Mouse (Mus musculus) c-Kit-positive CD71-negative TER-119-negative erythroid progenitor cells, embryonic 14.5 days (primary cell): Measurements from ENCODE around the gene Odaph.
"Not testable (repeated sequence)": the region's sequence is repeated elsewhere in the genome, so short reads cannot be mapped to it uniquely, and the experiment has no call there.

Experiments
- DNase-seq: peaks from one replicate; pipeline ENCODE4 v3.0.0-alpha.2; 2013; ENCODE audit warnings: low read depth

The Odaph gene

DNA sequence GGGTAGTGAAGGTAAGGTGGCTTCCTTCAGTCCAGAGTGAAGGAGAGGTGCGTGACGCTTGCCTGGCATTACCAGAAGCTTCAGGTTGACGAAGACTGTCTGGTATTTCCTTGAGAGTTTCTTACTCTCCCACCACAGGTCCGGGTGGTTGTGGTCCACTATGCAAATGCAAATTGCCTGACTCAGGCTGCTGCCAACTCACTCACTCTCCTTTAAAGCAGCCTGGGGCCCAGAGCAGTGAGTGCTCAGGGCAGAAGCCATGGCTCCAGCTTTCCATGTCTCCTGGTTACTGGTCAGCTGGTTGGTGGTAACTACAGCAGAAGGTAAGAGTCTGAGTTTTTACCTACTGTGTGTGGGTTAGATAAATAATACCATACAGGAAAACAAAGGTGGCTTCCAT, at the start of gene Odaph:
Odaph (plus strand) TSS at position 240 of the 400 bp plus-strand sequence.
- no peak for DNase-seq

DNA sequence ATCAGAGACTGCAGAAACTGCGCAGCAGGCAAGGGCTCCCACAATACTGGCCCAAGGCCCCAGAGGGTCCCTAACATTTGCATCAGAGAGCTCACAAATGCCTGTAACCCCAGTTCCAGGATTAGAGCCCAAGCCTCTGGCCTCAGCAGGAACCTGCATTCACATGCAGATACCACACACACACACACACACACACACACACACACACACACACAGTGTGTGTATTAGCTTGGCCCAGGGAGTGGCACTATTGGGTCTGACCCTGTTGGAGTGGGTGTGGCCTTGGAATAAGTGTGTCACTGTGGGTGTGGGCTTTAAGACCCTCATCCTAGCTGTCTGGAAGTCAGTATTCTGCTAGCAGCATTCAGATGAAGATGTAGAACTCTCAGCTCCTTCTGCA, 41.7 kb upstream of the Odaph start:
- DNase-seq, result not testable (repeated sequence)

DNA sequence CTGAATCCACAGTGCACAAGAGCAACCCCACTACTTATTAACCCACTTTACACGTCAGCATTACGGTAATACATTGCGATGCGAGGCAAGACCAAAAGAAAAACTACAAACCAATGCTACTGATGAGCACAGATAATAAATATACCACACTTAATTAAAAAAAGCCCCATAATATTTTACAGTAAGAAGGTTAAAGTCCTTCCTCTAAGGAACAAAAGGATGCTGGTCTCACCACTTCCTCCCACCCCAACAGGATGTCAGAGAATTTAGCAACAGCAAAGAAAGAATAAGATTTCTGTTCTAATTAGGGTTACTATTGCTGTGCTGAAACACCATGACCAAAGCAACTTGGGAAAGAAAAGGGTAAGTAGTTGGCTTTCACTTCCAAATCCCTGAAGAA, 40.3 kb upstream of the Odaph start:
- DNase-seq, result no peak

DNA sequence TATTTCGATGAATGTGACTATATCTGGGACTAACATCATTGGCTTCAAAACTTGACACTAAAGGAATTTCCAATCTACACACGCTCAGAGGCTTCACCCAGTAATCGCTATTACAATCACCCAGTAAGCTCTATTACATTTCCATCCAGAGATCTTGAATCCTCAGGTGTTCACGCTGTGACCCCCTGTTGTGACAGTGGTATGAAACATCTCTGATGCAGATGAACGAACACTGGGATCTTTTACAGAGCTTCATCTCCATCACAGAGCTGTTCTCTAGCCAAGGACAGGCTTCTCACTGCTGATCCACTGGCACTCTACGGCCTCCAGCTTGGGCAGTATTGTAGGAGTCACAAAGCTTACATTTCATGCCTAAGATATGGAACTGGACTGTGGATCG, 37.8 kb upstream of the Odaph start:
- no peak for DNase-seq

DNA sequence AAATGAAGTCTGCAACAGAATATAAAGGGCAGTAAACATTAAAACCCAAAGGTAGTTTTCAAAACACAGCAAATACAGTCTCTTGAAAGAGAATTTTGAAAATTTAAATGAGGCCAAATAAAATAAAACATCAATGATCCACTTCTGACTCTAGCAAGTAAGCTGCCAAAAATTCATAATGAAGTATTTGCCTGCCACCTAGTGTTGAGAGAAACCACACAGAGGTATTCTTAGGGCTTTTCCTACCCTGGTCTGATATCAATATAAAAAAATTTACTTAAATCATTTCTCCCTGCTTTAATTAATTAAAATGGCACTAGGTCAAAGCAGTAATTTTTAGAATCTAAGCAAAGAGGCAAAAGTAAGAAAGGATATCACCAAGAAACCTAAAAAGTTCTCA, 35.9 kb upstream of the Odaph start:
- DNase-seq, result no peak

DNA sequence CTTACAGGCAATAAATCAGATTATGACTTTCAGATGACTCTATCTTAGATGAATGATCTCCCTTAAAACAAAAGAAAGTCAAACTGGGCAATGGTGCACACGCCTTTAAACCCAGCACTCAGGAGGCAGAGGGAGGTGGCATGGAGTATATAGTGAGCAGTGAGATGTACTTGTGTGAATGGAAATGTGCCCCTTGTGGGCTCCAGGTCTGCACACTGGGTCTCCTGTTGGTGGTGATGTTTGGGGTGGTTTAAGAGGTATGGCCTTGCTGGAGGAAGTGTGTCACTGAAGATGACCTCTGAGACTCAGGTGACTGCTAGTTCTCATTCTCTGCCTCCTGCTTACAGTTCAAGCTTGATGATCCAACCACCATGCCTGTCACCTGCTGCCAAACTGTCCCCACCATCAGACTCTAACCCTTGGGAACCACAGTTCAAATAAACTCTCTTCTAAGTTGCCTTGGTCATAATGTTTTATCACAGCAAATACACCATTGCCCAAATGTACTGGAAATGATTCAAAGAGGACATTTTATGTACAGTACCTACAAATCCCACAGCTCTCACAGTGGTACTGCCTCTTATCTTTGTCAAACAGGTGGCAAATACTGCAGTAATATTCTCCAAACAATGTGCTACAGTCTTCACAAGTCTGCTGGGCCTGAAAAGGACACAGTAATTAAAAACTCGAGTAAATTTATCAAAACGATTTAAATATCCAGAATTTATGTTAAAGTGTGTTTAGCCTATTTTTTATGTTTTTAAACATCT, 30.1 kb upstream of the Odaph start:
- DNase-seq, result no peak

DNA sequence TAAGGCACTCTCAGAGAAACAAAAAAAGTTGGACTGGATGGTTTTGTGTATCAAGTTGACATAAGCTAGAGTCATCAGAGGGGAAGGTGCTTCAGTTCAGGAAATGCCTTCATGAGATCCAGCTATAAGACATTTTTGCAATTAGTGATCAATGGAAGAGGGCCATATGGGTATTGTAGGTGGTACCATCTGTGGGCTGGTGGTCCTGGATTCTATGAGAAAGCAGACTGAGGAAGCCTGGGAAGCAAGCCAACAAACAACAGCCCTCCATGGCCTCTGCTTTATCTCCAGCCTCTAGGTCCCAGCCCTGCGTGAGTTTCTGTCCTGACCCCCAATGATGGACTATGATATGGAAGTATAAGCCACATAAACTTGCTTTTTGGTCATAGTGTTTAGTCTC, 28.2 kb upstream of the Odaph start:
- DNase-seq, result no peak

DNA sequence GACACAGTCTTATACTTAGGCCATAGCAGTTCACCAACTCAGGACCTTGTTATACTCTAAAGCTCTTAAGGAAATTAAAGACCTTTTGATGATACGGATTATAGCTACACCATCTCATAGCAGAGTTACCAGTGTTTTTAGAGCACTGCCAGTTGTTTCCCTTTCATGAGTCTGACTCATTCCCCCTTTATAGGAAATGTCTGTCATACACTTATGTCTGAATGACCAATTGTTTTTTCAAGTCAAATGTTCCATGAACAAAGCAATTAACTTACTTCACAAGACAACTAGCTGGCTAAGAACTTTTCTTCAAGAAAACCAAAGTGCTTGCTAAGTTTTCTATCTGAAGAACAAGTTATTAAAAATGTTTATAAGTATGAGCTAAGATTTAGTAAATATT, 27.3 kb upstream of the Odaph start:
- DNase-seq, result no peak

DNA sequence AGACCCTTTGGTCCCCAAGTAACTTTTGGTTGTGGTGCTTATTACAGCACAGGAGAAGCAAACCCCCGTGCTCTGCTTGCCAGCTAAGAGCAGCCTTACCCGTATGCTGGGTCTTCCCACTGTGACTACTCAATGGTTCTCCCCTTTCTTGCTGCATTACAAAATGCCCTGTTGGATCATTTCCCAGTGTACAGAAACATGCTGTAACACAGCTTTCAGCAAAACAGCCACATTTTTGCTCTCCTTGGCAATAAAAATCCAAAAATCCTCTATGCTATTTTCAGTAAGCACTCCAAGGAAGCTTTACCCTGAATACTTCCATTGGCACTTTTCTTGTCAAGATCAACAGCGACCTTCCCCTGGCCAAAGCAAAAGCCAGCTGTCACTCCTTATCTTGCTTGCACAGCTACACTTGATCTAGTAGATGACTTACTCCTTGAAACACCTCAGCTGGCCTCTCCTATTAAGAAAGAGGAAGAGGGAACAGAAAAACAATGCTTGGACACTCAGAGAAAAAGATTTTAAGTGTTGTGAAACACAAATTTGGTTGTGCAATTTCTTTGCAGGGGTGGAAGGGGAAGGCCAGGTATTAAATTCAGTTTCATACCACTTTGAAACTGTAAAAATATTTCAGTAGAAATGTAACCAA, 26.5 kb upstream of the Odaph start:
- DNase-seq, result no peak

DNA sequence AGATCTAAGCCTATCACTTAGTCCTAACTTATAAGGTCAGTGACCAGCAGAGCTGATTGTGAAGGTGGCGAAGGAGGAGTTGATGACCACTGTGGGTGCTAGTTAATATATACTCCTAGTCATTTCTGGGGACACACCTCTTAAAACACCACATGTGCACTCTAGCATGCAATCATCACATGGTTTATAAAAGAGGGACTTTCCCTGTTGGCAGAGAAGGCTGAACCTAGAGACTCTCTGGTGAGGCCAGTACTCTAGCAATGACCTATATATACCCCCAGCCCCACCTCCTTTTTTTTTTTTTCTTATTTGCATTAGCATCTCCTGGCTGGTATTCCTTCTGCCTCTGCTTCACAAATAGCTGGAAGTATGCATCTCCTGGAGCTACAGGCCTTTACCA, 25.9 kb upstream of the Odaph start:
- DNase-seq, result no peak

DNA sequence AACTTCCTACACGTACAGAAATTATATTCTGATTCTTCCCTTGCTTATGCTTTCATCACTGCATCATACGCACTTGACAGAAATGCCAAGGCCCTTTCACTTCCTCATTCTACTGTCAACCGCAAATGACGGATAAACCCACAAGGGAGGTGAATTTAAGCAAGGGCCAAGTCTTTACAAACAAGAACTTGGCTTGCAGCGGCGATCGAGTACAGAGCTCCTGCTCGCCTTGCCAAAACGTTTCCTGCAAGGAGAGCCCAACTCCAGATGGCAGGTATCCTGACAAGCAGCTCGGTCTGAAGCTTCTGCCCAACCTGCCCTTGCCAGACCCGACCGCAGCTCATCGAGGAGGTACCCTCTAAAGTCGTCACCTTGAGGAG, 25.0 kb upstream of the Odaph start:
- DNase-seq, result peak; percentile 73

DNA sequence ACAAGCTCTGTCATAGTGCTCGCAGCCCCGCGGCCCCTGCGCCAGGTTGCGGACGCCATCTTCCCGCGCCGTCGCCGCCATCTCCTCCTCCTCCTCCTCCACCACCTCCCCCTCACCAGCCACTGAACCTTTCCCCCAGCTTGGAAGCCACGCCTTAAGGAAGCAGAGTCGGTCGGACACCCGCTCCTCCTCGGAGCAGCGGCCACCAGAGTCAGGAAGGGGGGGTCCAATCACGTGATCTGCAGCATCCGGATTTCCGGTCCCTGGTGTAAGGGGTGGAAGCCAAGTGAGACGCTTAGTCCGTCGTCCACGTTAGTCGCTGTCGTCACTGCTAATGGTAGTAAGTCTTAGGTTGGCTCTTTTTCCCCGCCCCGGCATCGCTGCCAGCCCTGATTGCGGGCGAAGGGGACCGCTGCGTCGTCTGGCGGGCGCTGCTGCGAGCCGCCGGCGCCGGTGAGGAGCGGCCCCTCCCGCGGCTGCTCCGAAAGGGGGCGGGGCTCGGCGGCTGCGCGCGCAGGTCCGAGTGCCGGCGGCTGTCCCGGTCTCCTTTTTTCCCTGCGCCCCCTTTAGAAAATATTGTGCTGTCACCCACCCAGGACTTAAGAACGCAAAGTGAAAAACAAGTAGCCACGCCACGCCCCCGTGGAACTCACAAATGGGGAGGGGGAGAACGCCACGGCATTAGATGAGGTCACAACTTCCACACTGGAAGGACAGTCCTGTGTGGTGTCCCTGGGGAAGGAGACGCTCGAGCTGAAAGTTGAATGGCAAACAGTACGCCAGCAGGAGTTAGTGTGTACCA, 24.4 kb upstream of the Odaph start, which contains the start of gene Rchy1:
Rchy1 (minus strand) TSS at position 430 of the 802 bp plus-strand sequence.
- DNase-seq, result peak; percentile 86

DNA sequence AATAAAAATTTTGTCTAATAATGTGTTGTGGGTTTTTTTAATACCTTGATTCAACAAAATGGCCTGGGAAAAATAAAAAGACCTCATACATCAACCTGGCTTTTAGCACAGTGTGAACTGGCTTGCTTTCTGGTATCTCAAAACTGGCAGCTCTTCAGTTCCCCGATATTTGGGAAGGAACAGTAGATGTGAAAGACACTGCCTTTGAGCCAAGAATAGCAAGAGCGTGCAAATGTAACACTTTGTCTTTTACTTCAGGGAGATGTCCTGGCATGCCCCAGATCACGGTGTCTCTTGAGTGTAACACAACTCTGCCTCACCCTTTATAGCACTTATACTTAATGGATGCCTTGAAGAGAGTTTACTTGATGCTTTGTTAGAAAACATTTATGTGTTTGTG, 15.2 kb upstream of the Odaph start:
- DNase-seq, result no peak

DNA sequence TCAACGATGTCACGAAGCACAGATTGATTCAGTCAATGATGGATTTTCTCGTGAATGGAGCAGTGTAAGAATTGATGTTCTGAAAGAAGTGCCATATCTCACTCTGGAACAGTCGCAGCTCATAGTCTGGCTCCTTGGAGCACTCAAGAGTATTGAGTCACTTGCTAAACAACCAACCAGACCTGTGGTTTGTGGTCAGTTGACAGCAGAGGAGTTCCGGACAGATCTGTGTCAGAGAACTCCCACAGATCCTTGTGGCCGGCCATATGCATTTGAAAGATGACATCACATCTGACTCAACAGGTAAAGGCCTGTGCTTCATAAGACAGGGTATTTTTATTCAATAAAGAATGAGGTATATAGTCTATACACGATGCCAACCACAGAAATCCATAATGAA, 13.3 kb upstream of the Odaph start:
- no peak for DNase-seq

DNA sequence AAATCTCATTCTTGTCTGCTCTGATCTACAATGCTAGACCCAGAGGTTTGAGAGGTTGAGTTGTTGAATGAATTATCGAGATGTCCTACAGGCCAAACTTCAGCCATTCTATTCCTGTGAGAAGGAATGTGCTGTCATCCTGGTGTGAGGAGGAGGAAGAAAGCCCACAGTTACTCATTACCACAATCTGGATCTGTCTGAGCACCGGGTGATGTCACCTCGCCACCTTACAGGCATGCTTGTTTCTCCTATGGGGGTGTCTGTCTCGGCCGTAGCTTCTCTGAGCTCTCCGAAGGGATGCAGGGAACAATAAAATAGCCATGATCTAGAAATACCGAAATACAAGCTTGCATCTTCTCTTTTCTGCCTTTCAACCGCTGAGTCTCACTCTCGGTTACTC, 11.5 kb upstream of the Odaph start:
- no peak for DNase-seq

DNA sequence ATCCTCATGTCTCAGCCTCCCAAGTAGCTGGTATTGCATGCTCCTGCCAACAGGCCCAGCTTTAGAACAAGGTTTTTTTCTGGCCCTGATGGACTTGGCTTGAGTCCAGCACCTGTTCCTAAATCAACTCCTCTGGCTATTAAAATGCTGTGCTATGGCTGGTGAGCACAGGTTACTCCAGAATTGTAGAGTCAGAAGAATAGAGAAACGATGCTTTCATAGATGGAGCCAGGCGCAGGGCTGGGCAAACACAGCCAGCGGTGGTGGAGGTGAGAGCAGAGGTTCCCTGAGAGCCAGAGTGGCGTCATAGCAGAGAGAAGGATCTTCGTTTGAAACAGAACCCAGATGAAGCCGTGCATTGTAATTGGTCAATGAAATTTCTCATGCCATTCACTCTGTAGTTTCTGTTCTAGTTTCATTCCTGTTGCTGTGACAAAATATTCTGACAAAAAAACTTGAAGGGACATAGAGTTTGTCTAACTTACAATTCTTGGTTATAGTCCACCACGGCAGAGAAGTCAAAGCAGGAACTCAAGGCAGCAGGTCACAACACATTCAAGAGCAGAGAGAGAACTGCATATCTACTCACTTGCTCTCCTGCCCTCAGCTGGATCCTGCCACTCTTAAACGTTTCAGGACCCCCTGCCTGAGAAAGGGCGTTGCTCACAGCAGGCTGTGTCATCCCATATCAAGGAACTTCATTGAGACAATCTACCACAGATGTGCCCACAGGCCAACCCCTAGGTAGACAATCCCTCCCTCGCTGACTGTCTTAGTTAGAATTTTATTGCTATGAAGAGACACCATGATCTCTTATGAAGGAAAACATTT, 10.5 kb upstream of the Odaph start:
- DNase-seq, result no peak

DNA sequence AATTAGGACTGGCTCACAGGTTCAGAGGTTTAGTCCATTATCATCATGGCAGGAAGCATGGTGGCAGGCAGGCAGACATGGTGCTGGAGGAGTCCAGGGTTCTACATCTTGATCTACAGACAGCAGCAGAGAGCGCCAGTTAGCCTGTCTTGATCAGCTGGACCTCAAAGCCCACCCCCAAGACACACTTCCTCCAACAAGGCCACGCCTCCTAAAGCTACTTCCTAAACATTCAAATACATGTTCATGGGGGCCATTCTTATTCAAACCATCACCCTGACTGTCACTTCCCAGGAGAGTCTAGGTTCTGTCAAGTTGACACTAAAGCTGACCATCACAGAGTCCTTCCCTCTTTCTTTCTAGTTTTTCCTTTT, 9.9 kb upstream of the Odaph start:
- DNase-seq, result no peak

DNA sequence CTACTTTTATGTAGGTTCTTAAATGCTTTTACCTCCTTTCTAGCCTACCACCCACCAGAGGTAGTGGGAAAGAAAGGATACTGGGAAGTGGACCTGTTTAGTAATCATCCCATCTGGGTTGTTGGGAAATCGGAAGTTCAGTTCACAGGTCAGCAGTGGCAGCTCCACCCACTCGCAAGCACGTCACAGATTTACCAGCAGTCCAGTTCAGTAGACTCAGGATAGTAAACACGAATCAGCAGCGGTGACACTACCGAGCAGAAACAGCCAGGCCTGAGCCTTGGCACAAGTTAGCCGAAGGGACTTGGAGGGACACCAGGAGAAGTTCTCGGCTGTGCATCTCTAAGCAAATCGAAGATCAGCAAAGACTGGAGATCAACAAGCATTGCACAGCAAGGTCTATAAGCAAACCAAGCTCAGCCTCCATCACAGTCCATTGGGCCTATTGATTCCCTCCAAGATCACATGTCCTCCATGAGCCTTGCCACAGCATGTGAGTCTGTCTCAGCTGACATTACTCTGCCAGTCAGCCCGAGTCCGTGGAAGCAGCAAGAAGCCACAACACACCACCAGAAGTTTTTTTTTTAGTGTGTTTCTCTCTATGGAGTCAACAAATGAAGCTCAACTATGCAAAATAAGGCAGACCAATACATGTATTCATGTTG, 6.0 kb upstream of the Odaph start:
- no peak for DNase-seq

DNA sequence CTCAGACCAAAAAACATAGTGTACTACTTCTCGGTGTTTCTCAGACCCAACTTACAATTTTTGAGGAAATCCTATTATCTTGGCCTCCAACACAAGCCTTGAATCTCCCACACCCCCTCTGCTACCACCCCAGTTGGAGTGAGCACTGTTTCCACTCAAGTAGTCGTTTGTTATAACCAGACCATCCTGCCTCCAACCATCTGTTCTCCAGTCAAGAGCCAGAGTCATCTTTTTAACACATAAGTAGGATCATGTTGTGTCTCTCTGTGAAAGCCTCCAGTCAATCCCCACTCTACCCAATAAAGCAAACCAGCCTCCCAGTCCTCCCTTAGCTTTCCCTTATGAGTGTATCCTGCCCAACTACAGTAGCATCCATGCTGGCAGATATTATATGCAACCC, 3.8 kb upstream of the Odaph start:
- DNase-seq, result no peak

DNA sequence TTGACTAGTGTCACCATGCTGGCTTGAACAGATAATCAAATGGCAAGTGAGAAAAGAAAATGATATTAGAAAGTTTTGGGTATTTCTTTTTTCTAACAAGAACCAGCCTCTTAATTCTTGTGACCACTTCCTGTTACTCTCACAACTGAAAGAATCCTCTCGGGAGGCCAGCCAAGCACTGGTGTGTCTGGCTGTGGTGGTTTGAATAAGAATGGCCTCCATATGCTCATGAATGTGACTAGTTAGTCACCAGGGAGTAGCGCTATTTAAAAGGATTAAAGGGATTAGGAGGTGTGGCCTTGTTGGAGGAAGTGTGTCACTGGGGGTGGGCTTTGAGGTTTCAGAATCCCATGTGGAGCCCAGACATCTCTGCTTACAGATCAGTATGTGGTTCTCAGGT, 1.6 kb upstream of the Odaph start:
- DNase-seq, result no peak

DNA sequence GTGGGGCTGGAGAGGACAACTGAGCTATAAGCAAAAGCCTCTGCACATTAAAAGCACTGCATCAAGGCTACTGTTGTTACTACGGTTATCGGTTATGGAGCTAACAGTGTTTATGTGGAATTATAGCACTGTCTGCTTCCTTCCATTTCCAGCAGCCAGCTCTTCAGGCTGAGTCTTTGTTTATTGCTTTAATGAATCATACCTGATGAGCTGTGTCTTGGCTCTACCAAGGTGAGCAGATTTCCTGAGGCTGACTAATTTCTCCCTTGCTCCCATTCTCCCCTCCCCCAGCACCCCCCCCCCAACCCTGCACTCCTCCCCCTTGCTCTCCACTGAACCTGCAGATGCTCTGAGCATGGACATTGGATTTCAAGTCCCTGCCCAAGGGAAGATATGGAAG, 524 bp downstream of the Odaph start:
- no peak for DNase-seq

DNA sequence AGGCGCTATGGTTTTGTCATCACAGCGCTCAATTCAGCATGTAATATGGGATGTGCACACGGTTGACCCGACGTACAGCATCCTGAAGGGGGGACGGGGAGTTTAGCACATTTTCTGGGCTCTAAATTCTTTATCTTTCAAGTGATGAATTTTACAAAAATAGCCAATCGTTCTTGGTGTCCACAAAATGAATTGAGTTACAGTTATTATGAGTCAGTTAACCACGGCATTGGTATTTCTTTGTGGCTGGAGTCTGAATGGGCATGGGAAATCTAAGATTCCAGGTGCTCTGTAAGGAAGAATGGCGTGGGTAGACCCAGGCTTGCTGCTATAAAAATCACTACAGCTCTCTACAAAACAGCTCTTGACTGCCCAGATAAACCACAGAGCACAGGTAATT, 2.0 kb downstream of the Odaph start:
- no peak for DNase-seq
